Mouse (Mus musculus): ENCODE results near the gene Olfr155.

- TF ChIP-seq CTCF (IDR thresholded peaks at IDR 0.05; ENCODE audit: low read depth, low read length) (no peak), POLR2A (IDR thresholded peaks at IDR 0.05; ENCODE audit: extremely low read depth, insufficient read depth, low read length) (no peak)
Measured at GRCm38 (mm10) chr4:43833752-43834151, 17.6 kb upstream of the Olfr155 start.

Measured in liver, adult 2 months (tissue).